Mouse (Mus musculus) gastrocnemius, adult 2 months (tissue): ENCODE results near the gene Trit1. TPM values are rescaled to one million over a fixed set of nuclear protein-coding genes. Genes with fewer than 3 reads are reported as not detected.
"Not testable (repeated sequence)": the region's sequence is repeated elsewhere in the genome, so short reads cannot be mapped to it uniquely, and the experiment has no call there.

Experiments used
- DNase-seq: peaks from one replicate; pipeline ENCODE4 v3.0.0; 2022
- H3K27ac ChIP-seq: fragments of 200-600 bp; 2 replicates; pipeline ENCODE4 v1.8.1; 2022; ENCODE audit warnings: mild to moderate bottlenecking
- H3K4me3 ChIP-seq: fragments of 200-600 bp; 2 replicates; pipeline ENCODE4 v1.8.1; 2022; ENCODE audit warnings: mild to moderate bottlenecking, moderate library complexity
- CTCF ChIP-seq: fragments of 200-600 bp; IDR thresholded peaks from 2 replicates; pipeline ENCODE4 v1.8.1; 2022; ENCODE audit warnings: antibody characterized with exemption, mild to moderate bottlenecking, moderate library complexity
- intact Hi-C: fragments of 180-260 bp; cut with DNase I; formaldehyde crosslinking; loops from one replicate; pipeline ENCODE4 v1.15.1; 2025
- total RNA-seq, 2 experiments: library from RNA; stranded (reverse); gene quantifications; 2 replicates each; pipeline ENCODE4 v1.2.3; 2021

The Trit1 gene
- total RNA-seq, 2 experiments from 2014 or later, result 6.0 to 7.2 TPM

GRCm38 (mm10) chr4:123000130-123000529, 16.3 kb upstream of the Trit1 start:
- intact Hi-C loops, result no loop called here
- TF ChIP-seq CTCF, result no peak
- Histone ChIP-seq H3K4me3 (peak overlapping the region; percentile 21), H3K27ac (no peak overlapping the region)
- no peak for DNase-seq

GRCm38 (mm10) chr4:123000617-123001342, 15.6 kb upstream of the Trit1 start:
- no peak for TF ChIP-seq CTCF
- peak overlapping the region; percentile 21 for H3K4me3 ChIP-seq
- intact Hi-C loops, result no loop called here
- H3K27ac ChIP-seq, result no peak overlapping the region
- no peak for DNase-seq

- no peak overlapping the region for H3K4me3 ChIP-seq
- DNase-seq, result no peak
- H3K27ac ChIP-seq, result no peak overlapping the region
- intact Hi-C loops, result no loop called here
- no peak for TF ChIP-seq CTCF
These were observed 11.1 kb upstream of the Trit1 start for GRCm38 (mm10) chr4:123005054-123005966.

- H3K27ac ChIP-seq, H3K4me3 ChIP-seq, intact Hi-C loops, DNase-seq: not testable (repeated sequence)
These were observed 3.9 kb upstream of the Trit1 start for GRCm38 (mm10) chr4:123012501-123012900.

GRCm38 (mm10) chr4:123013346-123013945, 3.0 kb upstream of the Trit1 start:
- no peak overlapping the region for H3K4me3 ChIP-seq
- intact Hi-C loops, result no loop called here
- H3K27ac ChIP-seq, result no peak overlapping the region
- DNase-seq, result no peak
- no peak for TF ChIP-seq CTCF

- no peak overlapping the region for H3K4me3 ChIP-seq
- TF ChIP-seq CTCF, result no peak
- intact Hi-C loops, result no loop called here
- DNase-seq, result no peak
- H3K27ac ChIP-seq, result no peak overlapping the region
These were observed 2.4 kb upstream of the Trit1 start for GRCm38 (mm10) chr4:123013949-123014406.

GRCm38 (mm10) chr4:123014501-123015282, 1.7 kb upstream of the Trit1 start:
- intact Hi-C loops, result no loop called here
- no peak for DNase-seq
- Histone ChIP-seq H3K4me3 (no peak overlapping the region), H3K27ac (no peak overlapping the region)
- TF ChIP-seq CTCF, result no peak

GRCm38 (mm10) chr4:123021591-123021990, 5.2 kb downstream of the Trit1 start:
- no peak for DNase-seq
- TF ChIP-seq CTCF, result no peak
- intact Hi-C loops, result no loop called here

GRCm38 (mm10) chr4:123022896-123023295, 6.5 kb downstream of the Trit1 start:
- no peak for TF ChIP-seq CTCF
- intact Hi-C loops, result no loop called here
- Histone ChIP-seq H3K4me3 (no peak overlapping the region), H3K27ac (no peak overlapping the region)
- no peak for DNase-seq

More at GRCm38 (mm10) chr4:123021591-123021990, 5.2 kb downstream of the Trit1 start:
- H3K27ac ChIP-seq, result no peak overlapping the region
- no peak overlapping the region for H3K4me3 ChIP-seq

- Histone ChIP-seq H3K27ac (no peak overlapping the region), H3K4me3 (no peak overlapping the region)
- intact Hi-C loops, result no loop called here
- TF ChIP-seq CTCF, result no peak
- no peak for DNase-seq
These were observed 9.0 kb downstream of the Trit1 start for GRCm38 (mm10) chr4:123025418-123025817.

GRCm38 (mm10) chr4:123026161-123026560, 9.8 kb downstream of the Trit1 start:
- Histone ChIP-seq H3K4me3 (no peak overlapping the region), H3K27ac (0 out of 2 replicates have a peak overlapping the region, but pooled peaks have one; percentile 3)
- intact Hi-C loops, result no loop called here
- TF ChIP-seq CTCF, result no peak
- DNase-seq, result no peak

- DNase-seq, result no peak
- H3K27ac ChIP-seq, result 0 out of 2 replicates have a peak overlapping the region, but pooled peaks have one; percentile 3
- TF ChIP-seq CTCF, result no peak
- intact Hi-C loops, result no loop called here
- H3K4me3 ChIP-seq, result no peak overlapping the region
These were observed 10.2 kb downstream of the Trit1 start for GRCm38 (mm10) chr4:123026597-123026996.
